Mouse (Mus musculus) left cerebral cortex, adult 9 months (tissue): ENCODE results near the gene March10.

Experiments used
- DNase-seq, 2 experiments: peaks; one replicate each; pipeline ENCODE4 v3.0.0; 2022; ENCODE audit warnings: low spot score in 2 of 2

The March10 gene

DNA sequence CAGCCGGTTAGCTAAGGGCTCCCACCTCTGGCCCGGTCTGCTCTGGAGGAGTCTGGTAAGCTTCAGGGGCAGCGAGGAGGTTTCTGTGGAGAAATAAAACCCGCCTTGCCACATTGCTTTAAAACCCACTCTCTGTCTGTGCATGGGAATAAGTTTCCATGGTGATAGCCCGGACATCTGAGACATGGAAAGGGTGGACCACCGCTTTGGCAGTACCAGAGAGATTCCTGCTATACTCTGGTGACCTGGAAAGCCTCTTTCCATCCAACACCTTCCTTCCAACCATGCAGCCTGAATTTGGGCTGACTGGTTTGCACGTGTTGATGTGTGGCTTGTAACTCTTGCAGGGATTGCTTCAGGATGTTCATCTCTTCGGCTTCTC lies 142.9 kb downstream of the March10 start:
- DNase-seq: no peak

DNA sequence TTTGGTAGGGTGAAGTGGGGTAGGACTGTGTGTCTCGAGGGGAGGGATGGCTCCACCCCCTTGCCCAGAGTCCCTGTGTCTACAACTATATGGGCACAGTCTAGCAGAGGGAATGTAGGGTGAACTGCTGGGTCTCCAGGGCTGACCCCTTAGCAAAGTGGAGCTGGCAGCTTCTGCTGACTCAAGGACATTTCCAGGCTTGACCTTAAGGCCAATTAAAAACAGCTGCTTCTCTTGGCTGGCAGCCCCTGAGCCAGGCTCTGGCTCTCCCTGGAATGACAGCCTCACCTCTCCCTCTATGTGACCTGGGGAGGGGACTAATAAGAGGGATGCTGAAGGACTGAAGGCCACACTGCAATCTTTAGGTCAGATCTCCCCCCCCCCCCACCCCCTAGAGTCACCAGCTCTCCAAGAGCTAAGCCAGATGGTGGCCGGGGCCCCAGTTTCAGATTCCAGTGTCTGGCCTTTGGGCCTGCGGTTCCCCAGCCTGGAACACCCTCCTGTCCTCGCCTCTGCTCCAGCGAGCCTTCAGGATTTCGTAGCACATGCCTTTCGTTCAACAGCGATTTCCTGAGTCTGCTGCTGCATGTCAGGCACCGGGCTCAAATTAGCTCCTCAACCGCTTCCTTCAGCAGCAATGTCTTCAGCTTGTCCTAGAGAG lies 143.4 kb downstream of the March10 start:
- peak in 1 of 2 experiments; percentile 29 for DNase-seq

DNA sequence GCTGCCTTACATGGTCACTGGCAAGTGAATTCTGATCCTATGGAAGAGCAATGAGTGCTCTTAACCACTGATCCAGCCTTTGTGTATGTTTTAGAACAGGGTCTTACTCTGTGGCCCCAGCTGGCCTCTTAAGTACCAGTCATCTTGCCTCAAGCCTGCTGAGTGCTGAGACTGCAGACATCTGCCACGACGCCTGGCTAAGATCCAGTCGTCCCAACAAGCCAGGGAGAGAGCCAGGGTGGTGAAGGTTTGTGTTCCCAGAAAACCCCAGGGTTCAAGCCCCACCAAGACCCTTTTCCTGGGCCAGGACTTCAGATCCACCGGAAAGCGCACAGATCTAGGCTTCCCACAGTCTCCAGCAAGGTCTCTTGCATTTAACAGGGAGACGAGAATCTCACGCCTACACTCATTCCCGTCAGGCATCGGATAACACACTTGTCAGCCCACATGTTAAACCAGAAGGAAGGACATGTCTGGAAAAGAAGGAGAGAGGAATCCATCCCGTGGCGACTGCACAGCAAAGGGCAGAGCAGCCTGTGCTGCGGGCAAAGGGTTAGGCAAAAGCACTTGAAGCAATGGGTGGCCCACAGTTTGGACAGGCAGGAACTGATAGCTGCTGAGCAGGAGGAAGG lies 144.1 kb downstream of the March10 start:
- peak in 1 of 2 experiments; percentile 25 for DNase-seq

DNA sequence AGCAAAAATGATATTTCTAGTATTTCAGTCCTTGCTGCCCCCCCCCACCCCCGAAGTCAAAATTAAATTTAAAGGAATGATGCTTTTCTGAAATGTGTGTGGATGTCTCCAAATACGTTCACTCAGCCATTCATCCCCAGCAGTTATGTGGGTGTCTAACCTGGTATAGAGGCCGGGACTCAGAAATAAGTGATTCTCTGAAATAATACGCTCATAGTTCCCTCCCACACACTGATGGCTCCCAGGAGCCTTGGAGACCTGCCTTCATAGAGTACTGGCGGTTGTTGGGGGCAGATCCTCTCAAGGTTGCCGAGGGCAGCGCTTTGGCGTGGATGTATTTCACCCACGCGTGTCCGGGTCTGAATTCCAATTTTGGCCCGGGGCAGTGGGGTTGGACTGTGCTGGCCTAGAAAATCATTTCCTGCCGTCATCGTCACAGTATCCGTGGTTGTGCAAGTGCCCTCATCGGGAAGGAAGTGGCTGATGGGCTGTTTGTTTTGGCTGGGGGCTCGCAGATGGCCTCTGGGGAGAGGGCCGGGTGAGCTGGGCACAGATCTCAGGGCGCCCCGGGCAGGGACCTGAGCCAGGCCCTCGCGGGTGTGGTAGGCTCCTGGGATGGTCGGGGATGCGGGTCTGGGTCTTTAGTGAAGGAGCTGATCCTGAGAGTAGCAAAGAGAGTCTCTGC lies 145.1 kb downstream of the March10 start:
- DNase-seq: peak in 1 of 2 experiments; percentile 34
